ENCODE assay signal across 9 mouse cellular contexts in genomic region chr3:96173185-96173584, GRCm38 (mm10). TPM values are rescaled to one million over a fixed set of nuclear protein-coding genes. Genes with fewer than 3 reads are reported as not detected.
DNase-seq lines count a peak whose midpoint lies in the region; ATAC-seq and TF ChIP-seq lines count a peak whose summit lies in the region.
"Had no signal": no experiment of that assay in that cellular context is flagged by ENCODE, and none has a peak within 500 bp of the region (broad histone marks: within the 10 kb centered on the region; RNA-seq: fewer than 3 reads in every experiment).

No protein-coding gene starts in this region.

- 42% methylated on average over 7 of the region's 7 CpGs for WGBS in spleen, adult 2 months
- WGBS in liver, embryonic 11.5 days: 32% methylated on average over 7 of the region's 7 CpGs

- no peak for TF ChIP-seq POLR2A in spleen, adult 2 months (IDR thresholded peaks at IDR 0.05; ENCODE audit: low read depth, low read length)

- no peaks in the 10 kb centered on the region for H3K27me3 ChIP-seq in spleen, adult 2 months (ENCODE audit: control insufficient read depth, insufficient read depth, low read length)
- no peaks in the 10 kb centered on the region for H3K27me3 ChIP-seq in liver, embryonic 11.5 days (replicated peaks; ENCODE audit: control insufficient read depth, insufficient read depth, low read length)

- peaks cover 10% of the 10 kb centered on the region for H3K36me3 ChIP-seq in spleen, adult 2 months (ENCODE audit: control insufficient read depth, insufficient read depth, low read length)
- H3K36me3 ChIP-seq in liver, embryonic 11.5 days (ENCODE audit: control insufficient read depth, insufficient read depth, low read length): peaks cover 33% of the 10 kb centered on the region

- peak overlapping the region; percentile 95 for H3K4me2 ChIP-seq in liver, embryonic 11.5 days

- H3K9ac ChIP-seq in liver, embryonic 11.5 days (ENCODE audit: low read depth, low read length): peak overlapping the region; percentile 96

- no peak for TF ChIP-seq CTCF in spleen, adult 2 months (IDR thresholded peaks at IDR 0.05; ENCODE audit: extremely low read depth, insufficient read depth, insufficient read length, insufficient replicate concordance)

- no peak for ATAC-seq in liver, embryonic 11.5 days (replicated peaks; ENCODE audit: low FRiP score)

- no peaks in the 10 kb centered on the region for H3K9me3 ChIP-seq in liver, embryonic 11.5 days (ENCODE audit: control insufficient read depth, low read length)

- peak overlapping the region; percentile 76; the same call in 1 of the 2 replicates for H3K4me3 ChIP-seq in spleen, adult 2 months (ENCODE audit: extremely low read depth, insufficient read depth, insufficient read length)
- peak overlapping the region; percentile 87 for H3K4me3 ChIP-seq in liver, embryonic 11.5 days (ENCODE audit: low read depth, low read length)

- no peak overlapping the region for H3K27ac ChIP-seq in spleen, adult 2 months (ENCODE audit: insufficient read depth, low read length)
- peak overlapping the region; percentile 95; the same call in 1 of the 2 replicates for H3K27ac ChIP-seq in liver, embryonic 11.5 days (ENCODE audit: low read depth, low read length)

- peak; percentile 20 for DNase-seq in cerebellum, adult 9-10 months
- no peak for DNase-seq in cerebellum, adult 9-11 months
- no peak for DNase-seq in spleen, adult 2 months (ENCODE audit: low read depth in 1 of 2, low spot score in 2 of 2)
- DNase-seq in spleen, postnatal 10 days (ENCODE audit: low spot score in 2 of 2): no peak
- DNase-seq in liver, embryonic 11.5 days (ENCODE audit: low spot score): no peak
- DNase-seq in frontal cortex, postnatal 10 days (ENCODE audit: low spot score in 2 of 2): no peak
- no peak for DNase-seq in right cerebral cortex, postnatal 4 days
- no peak for DNase-seq in spleen, postnatal 14 days (ENCODE audit: low spot score in 2 of 2)
- DNase-seq: cerebellum, postnatal 10 days had no signal

- H3K4me1 ChIP-seq in spleen, adult 2 months (ENCODE audit: control insufficient read depth, insufficient read depth, insufficient read length): peaks cover 14% of the 10 kb centered on the region; the same call in 1 of the 2 replicates
- H3K4me1 ChIP-seq in liver, embryonic 11.5 days (replicated peaks; ENCODE audit: control insufficient read depth, insufficient read depth, low read length): peaks cover 19% of the 10 kb centered on the region

RNA-seq across cellular contexts. Expression of gene Sf3b4, which starts 1.1 kb away (rescaled TPM):
- 62.2 and 91.8 TPM in 2 replicates for polyA plus RNA-seq in spleen, adult 2 months (2012; rRNA removed)
- 220 and 243 TPM in 2 replicates for polyA plus RNA-seq in liver, embryonic 11.5 days (2014; fragmentation: Nextera tagmentation; extraction: Ambion mirVana)

RNA-seq across cellular contexts. Expression of gene Sv2a, which starts 7.8 kb away (rescaled TPM):
- polyA plus RNA-seq in spleen, adult 2 months (2012; rRNA removed): 2.0 and 3.5 TPM in 2 replicates
- polyA plus RNA-seq in liver, embryonic 11.5 days (2014; fragmentation: Nextera tagmentation; extraction: Ambion mirVana): 3.5 and 4.3 TPM in 2 replicates

RNA-seq across cellular contexts. Expression of gene Mtmr11, which starts 11.4 kb away (rescaled TPM):
- 2.1 and 2.7 TPM in 2 replicates for polyA plus RNA-seq in spleen, adult 2 months (2012; rRNA removed)
- 6.8 and 8.8 TPM in 2 replicates for polyA plus RNA-seq in liver, embryonic 11.5 days (2014; fragmentation: Nextera tagmentation; extraction: Ambion mirVana)

RNA-seq across cellular contexts. Expression of gene Bola1, which starts 46.3 kb away (rescaled TPM):
- 24.6 and 38.8 TPM in 2 replicates for polyA plus RNA-seq in spleen, adult 2 months (2012; rRNA removed)
- 93.8 and 98.8 TPM in 2 replicates for polyA plus RNA-seq in liver, embryonic 11.5 days (2014; fragmentation: Nextera tagmentation; extraction: Ambion mirVana)

RNA-seq across cellular contexts. Expression of gene Hist2h2ab, which starts 46.5 kb away (rescaled TPM):
- 3.0 and 5.2 TPM in 2 replicates for polyA plus RNA-seq in spleen, adult 2 months (2012; rRNA removed)
- polyA plus RNA-seq in liver, embryonic 11.5 days (2014; fragmentation: Nextera tagmentation; extraction: Ambion mirVana): 0.92 TPM in 1 of 2 replicates, not detected in the other
